Mouse (Mus musculus) thymus, adult 2 months (tissue): Measurements from ENCODE around the gene Capn12. TPM values are rescaled to one million over a fixed set of nuclear protein-coding genes. Genes with fewer than 3 reads are reported as not detected.

Experiments
- DNase-seq: peaks from one replicate; pipeline ENCODE4 v3.0.0; 2021
- H3K27ac ChIP-seq: fragments of 200-500 bp; 2 replicates; pipeline ENCODE4 v1.5.1; 2012; ENCODE audit warnings: low read length, control low read depth; ENCODE audit not compliant: control insufficient read depth, insufficient read depth
- H3K27me3 ChIP-seq: fragments of 200-500 bp; 2 replicates; pipeline ENCODE4 v1.6.1; 2012; ENCODE audit warnings: mild to moderate bottlenecking, low read length, moderate library complexity, mixed read lengths; ENCODE audit not compliant: control insufficient read depth, insufficient read depth
- H3K36me3 ChIP-seq: fragments of 200-500 bp; 2 replicates; pipeline ENCODE4 v1.6.1; 2012; ENCODE audit warnings: mild to moderate bottlenecking, low read length, moderate library complexity; ENCODE audit not compliant: control insufficient read depth, insufficient read depth
- H3K4me1 ChIP-seq: fragments of 200-500 bp; replicated peaks from 2 replicates; pipeline ENCODE4 v1.6.1; 2012; ENCODE audit warnings: low read length; ENCODE audit not compliant: control insufficient read depth, insufficient read depth
- H3K4me3 ChIP-seq: fragments of 200-500 bp; 2 replicates; pipeline ENCODE4 v1.5.1; 2012; ENCODE audit warnings: mild to moderate bottlenecking, low read length, control low read depth, moderate library complexity; ENCODE audit not compliant: control insufficient read depth, insufficient read depth
- CTCF ChIP-seq: fragments of 200-500 bp; IDR thresholded peaks from 2 replicates; pipeline ENCODE4 v1.5.1; 2012; ENCODE audit warnings: mild to moderate bottlenecking, control low read depth, low read length, moderate library complexity, borderline replicate concordance; ENCODE audit not compliant: control insufficient read depth, poor library complexity, insufficient read depth; ENCODE audit errors: extremely low read depth
- POLR2A ChIP-seq: fragments of 200-500 bp; IDR thresholded peaks from 2 replicates; pipeline ENCODE4 v1.6.1; 2012; ENCODE audit warnings: mild to moderate bottlenecking, low read length, control low read depth, moderate library complexity; ENCODE audit not compliant: control insufficient read depth, poor library complexity, insufficient read depth; ENCODE audit errors: extremely low read depth
- WGBS: fragments of 180-500 bp; shearing (Covaris S2); methylation state at CpG from one replicate; pipeline ENCODE4 v1.1.7; 2018; 5-methylcytosine and 5-hydroxymethylcytosine counted together
- polyA plus RNA-seq: library from polyadenylated mRNA; depleted of rRNA; stranded (reverse); fragments of >200 nt; gene quantifications from 2 replicates; pipeline ENCODE4 v1.2.3, GENCODE M21; 2012

Gene Capn12
- polyA plus RNA-seq, 1 experiment = 1.00 TPM

DNA sequence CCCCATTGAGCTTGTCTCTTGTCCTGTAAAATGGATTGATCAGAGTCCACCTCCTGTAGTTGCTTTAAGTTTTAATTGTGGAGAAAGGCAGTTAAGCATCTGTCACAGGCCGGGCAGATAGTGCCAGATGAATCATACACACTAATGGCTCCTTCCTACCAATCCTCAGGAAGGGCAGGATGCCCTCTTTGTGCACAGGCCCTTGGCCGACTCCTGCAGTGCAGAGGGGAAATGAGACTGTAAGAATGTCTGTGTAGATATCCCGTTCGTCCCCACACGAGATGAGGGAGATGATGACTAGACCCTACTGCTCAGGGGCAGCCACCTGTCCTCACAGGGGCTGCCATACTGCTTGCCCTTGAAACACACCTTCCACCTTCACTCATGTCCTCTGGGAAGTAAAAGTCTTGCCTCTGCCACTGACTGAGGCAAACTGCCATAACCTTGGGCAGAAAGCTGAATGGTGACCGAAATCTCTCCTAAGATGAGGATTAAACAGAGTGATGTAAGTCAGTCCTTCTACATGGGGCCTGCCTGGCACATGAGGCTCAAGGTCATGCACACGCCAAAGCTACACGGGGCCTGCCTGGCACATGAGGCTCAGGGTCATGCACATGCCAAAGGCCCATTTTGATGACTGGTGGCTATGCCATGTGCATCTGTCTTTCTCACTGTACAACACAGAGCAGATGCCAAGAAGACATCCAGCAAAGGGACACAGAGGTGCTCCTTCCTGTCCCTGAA lies 40.7 kb downstream of the Capn12 start:
- no peak overlapping the region for H3K27ac ChIP-seq
- peaks cover 2% of the 10 kb centered on the region; the same call in 1 of the 2 replicates for H3K4me1 ChIP-seq
- TF ChIP-seq POLR2A = no peak
- no peak for TF ChIP-seq CTCF
- no peak overlapping the region for H3K4me3 ChIP-seq
- H3K36me3 ChIP-seq = peaks cover 20% of the 10 kb centered on the region
- no peaks in the 10 kb centered on the region for H3K27me3 ChIP-seq
- 96% methylated on average over 8 of the region's 8 CpGs for WGBS
- no peak for DNase-seq

DNA sequence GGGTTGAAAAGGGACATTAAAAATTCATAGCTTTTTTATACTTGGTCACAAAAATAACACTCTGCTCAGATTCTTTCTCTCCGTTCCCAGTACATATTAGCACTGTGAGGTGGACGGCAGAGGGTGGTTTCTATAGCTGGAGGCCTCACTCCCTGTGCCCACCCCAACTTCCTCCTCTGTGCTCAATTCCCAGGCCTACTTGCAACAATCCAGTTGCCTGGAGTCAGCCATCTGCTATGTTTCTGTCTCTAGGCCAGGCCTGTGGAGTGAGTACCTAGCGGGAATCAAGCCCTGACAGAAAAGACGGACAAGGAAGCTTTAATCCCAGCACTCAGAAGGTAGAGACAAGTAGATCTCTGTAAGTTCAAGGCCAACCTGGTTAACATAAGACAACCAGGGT lies 41.4 kb downstream of the Capn12 start:
- Histone ChIP-seq H3K27ac (no peak overlapping the region), H3K4me1 (peaks cover 2% of the 10 kb centered on the region; the same call in 1 of the 2 replicates)

DNA sequence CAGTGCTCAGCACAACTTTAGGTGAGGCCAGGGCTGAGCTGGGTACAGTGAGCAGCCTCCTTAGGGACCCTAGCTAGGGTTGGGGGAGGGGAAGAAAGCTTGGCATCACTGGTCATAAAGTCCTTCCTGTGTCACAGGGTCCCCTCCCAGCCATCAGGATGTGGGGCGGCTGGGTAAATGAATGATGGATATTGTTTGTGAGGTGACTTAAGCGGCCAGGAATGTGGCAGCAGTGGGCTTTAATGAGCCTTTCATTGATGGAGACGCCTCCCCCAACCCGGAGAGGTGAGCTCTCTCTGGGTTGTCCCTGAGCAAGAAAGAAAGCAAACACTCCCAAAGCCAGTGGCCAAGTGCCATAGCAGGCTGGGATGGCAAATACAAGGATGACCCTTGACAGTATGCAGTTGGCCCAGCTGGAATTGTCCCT lies 42.7 kb downstream of the Capn12 start:
- Histone ChIP-seq H3K36me3 (peaks cover 1% of the 10 kb centered on the region), H3K4me3 (no peak overlapping the region), H3K27ac (no peak overlapping the region), H3K27me3 (no peaks in the 10 kb centered on the region), H3K4me1 (peaks cover 2% of the 10 kb centered on the region; the same call in 1 of the 2 replicates)
- TF ChIP-seq POLR2A (no peak), CTCF (no peak)
- WGBS = 84% methylated on average over 4 of the region's 4 CpGs
- no peak for DNase-seq

More for the DNA sequence above, 41.4 kb downstream of the Capn12 start:
- Histone ChIP-seq H3K36me3 (peaks cover 13% of the 10 kb centered on the region), H3K27me3 (no peaks in the 10 kb centered on the region), H3K4me3 (no peak overlapping the region)
- 97% methylated on average over 4 of the region's 4 CpGs for whole genome bisulfite sequencing
- DNase-seq = no peak
- TF ChIP-seq CTCF (no peak), POLR2A (no peak)

DNA sequence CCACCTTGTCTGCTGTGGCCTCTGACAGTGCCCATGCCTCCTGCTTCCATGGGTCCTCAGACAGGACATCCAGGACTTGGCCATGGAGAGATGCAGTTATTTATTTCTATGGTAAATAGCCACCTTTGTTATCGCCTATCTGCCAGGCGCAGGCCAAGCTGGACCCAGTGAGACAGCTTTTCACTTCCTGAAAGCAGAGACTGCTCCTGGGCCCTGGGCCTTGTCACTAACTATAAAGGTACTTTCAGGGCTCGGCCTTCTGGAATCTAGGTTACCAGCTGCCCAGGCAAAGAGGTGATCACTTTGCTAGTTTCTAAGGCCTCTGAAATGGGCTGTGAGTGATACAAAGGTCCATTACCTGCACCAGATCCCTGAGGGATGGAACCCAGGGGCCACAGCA lies 43.6 kb downstream of the Capn12 start:
- Histone ChIP-seq H3K27me3 (no peaks in the 10 kb centered on the region), H3K27ac (no peak overlapping the region), H3K4me3 (no peak overlapping the region), H3K4me1 (peaks cover 2% of the 10 kb centered on the region; the same call in 1 of the 2 replicates), H3K36me3 (no peaks in the 10 kb centered on the region)
- DNase-seq = no peak
- WGBS = 96% methylated on average over 3 of the region's 3 CpGs
- TF ChIP-seq CTCF = no peak
- no peak for TF ChIP-seq POLR2A

DNA sequence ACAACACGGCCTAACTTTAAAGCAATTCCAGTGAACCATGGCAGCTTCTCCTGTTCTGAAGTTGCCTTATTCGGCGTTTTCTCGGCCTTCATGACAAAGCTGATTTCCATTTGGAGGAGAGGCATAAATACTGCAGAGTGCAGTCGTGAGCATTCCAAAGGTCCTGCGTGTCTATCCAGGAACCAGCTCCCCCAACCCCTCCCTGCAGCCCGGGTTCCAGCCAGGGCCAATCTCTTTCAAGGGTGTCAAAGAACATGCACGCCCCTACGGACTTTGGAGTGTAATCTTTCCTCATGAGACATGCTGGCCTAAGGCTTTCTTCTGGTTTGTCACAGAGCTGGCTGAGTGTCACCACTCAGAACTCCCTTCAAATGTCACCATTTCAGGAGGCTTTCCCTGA lies 44.1 kb downstream of the Capn12 start:
- DNase-seq = no peak
- TF ChIP-seq CTCF = no peak
- TF ChIP-seq POLR2A = no peak
- H3K4me1 ChIP-seq = peaks cover 2% of the 10 kb centered on the region; the same call in 1 of the 2 replicates
- H3K27ac ChIP-seq = no peak overlapping the region
- H3K4me3 ChIP-seq = no peak overlapping the region
- WGBS = 93% methylated on average over 9 of the region's 9 CpGs
- no peaks in the 10 kb centered on the region for H3K27me3 ChIP-seq
- no peaks in the 10 kb centered on the region for H3K36me3 ChIP-seq

DNA sequence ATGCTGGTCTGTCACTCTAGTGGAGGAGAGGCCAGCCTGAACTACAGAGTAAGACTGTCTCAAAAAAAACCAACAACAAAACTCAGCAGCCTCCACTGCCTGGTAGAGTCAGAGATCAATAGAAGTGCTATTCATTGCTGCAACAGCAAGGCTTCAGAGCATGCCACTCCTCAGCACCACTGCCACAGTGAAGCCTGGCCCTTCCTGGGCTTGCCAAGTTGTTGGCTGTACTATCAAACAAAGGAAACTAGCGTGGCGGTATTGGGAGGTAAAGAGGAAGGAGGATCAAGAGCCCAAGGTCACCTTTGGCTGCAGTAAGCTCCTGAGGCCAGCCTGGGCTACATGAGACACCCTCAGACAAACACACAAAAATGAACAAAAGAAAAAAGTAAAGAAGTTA lies 45.0 kb downstream of the Capn12 start:
- peaks cover 2% of the 10 kb centered on the region; the same call in 1 of the 2 replicates for H3K4me1 ChIP-seq
- 88% methylated on average over 2 of the region's 2 CpGs for WGBS
- no peaks in the 10 kb centered on the region for H3K36me3 ChIP-seq
- no peak overlapping the region for H3K4me3 ChIP-seq
- TF ChIP-seq POLR2A = no peak
- TF ChIP-seq CTCF = no peak
- no peaks in the 10 kb centered on the region for H3K27me3 ChIP-seq
- no peak for DNase-seq
- H3K27ac ChIP-seq = no peak overlapping the region
